Mouse (Mus musculus): ENCODE results near the gene Tle3.

The Tle3 gene

DNA sequence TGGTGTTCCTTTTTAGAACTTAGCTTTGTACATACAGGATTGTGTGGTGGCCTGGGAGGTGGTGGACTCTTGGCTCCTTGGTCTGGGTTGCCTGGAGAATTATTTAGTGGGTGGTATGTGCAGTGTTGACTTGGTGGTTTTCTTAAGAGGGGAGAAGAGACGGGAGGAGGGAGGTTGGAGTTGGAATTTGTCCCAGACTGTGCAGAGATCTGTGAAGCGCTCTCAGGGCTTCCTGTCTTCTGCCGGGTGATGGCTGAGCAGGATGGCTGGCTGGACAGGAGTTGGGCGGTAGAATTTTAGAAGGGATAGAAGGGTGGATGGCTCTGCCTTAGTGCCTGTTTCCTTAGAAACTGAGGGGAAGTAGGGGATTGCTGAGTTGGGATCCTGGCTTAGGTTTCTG is 25.0 kb downstream of the Tle3 start:
- DNase-seq (ENCODE audit: low spot score): no peak

GRCm38 (mm10) chr9:61398160-61398559 is 26.0 kb downstream of the Tle3 start:
- DNase-seq (ENCODE audit: low spot score): no peak

DNA sequence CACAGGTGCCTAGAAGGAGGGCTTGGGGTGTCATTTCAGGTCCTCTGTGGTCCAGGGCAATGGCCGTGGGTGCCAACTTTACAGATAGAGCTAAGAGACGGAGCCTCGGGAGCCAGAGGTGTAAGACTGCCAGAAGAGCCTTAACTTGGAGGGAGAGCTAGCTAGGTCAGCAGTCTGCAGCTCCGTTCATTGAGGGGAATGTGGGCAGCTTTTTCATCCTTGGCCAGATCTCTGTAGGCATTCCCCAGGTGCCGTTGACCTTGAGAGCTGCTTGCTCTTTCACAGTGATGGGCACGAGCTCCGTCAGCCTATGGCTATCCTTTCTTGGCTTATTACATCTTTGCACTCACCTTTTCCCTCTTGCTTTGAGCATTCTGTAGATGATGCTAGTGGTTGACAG is 28.0 kb downstream of the Tle3 start:
- no peak for DNase-seq (ENCODE audit: low spot score)

- no peak for DNase-seq (ENCODE audit: low spot score)
Observed at GRCm38 (mm10) chr9:61401664-61402063, 29.5 kb downstream of the Tle3 start.

DNA sequence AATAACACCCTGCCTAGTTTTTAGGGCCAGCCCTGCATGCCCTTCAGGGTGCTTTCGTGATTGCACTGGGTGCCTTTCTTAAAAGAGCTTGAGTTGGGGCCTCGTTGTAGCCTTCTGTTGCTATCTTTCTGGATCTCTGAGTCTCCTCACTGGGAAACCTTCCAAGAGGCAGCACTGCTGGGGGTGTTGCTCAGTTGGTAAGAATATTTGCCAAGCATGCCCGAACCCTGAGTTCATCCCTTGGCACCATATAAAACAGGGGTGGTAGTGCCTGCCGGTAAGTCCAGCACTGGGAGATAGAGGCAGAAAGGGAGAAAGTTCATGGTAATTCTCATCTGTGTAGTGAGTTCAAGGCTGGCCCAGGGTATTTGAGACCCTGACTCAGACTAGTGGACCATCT is 30.1 kb downstream of the Tle3 start:
- DNase-seq (ENCODE audit: low spot score): no peak

- DNase-seq (ENCODE audit: low spot score): no peak
Observed at GRCm38 (mm10) chr9:61402716-61403115, 30.6 kb downstream of the Tle3 start.

DNA sequence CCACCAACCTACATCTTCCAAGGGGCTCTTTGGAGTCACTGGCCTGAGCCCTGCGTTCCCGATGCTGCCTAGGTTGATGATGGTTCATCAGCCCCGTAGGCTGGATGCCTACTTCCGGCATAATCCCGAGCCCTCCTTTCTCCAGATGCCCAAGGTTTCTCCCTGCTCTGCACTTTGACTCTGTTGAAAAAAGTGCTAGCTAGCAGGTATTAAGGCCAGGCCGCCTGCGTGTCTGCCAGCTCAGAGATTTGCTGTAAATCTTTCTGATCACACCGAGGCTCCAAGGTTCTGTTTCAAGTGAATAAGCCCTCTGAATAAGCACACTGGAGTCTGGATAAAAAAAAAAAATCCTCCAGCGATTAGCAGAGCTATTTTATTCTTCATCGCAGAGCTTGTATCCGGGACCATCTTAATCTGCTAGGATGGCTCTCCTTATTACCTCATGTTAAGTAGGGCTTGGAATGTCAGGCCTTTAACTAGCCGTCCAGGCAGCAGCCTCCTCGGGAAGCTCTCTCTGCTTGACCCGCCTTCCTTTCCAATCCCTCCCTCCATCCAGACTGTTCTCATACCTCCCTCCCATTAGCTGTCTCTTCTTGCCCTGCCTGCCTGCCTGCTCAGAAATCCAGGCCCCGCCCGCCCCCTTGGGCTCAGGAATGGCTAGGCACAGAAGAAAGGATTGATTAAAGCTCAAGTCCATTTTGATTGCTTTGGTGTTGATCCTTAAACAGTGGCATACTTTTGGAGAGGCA is 31.9 kb downstream of the Tle3 start:
- no peak for DNase-seq (ENCODE audit: low spot score)

GRCm38 (mm10) chr9:61404615-61404980 is 32.4 kb downstream of the Tle3 start:
- DNase-seq (ENCODE audit: low spot score): no peak

GRCm38 (mm10) chr9:61404998-61405621 is 32.9 kb downstream of the Tle3 start:
- DNase-seq (ENCODE audit: low spot score): peak; percentile 76

DNA sequence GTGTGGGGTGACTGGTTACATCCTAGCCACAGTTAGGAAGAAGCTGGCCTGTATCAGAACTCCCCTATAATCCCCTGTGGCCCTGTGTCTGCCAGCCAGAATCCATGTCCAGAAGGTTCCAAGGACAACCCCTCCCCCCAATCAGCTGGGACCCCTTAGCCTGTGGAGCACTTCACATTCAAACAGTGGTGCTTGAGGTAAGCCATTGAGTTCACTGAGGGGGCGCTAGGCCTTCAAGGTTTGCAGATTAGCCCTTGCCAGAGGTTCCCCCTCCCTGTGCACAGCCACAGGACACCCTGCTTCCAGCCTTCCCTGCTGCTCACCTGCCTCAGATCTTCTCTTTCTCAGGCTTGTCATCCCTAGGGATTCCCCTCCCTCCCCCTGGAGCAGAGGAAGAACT is 34.2 kb downstream of the Tle3 start:
- no peak for DNase-seq (ENCODE audit: low spot score)

DNA sequence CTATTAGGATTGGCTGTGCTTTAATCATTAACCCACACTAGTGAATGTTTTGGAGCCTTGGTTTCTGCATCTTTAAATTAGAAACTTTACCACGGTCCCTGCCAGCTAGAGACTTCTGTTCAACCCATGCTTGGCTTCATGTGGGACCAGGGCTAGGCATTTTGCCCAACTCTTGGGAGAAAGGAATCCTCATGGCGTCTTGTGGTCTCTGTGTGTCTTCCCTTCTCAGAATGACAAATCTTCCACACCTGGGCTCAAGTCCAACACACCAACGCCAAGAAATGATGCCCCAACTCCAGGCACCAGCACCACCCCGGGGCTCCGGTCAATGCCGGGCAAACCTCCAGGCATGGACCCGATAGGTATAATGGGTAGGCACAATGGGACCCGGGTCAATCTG is 36.9 kb downstream of the Tle3 start:
- DNase-seq (ENCODE audit: low spot score): no peak

DNA sequence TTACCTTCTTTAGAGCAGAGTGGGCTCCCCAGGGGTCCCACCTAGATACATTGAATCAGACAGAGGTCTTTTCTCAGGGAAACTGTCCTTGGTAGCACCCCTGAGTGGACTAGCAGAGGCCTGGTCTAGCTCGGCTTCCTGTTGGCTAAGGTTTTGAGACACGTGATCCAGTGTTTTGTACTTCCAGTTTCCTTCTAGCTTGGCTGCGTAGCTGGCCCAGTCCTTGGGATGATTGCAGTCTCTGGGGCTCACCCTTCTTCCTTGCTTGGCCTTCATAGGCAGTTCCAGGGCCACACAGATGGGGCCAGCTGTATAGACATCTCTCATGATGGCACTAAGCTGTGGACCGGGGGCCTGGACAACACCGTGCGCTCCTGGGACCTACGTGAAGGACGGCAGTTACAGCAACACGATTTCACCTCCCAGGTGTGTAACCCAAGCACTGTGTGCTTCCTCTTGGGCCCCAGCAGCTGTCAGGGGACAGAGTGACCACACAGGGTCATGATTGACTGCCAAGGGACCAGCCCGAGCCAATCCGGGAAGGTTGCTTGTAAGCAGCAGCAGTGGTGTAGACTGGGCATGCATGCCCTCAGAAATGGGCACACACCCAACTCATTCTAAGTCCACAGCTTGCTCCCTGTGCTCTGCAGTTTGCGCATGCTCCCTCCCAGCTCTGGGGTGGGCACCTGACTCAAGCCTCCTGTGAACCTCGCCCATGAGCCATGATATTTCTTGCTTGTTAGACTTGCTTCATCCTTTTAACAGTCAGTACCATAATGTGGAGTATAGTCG is 41.7 kb downstream of the Tle3 start:
- no peak for DNase-seq (ENCODE audit: low spot score)

GRCm38 (mm10) chr9:61416571-61416970 is 44.4 kb downstream of the Tle3 start:
- DNase-seq (ENCODE audit: low spot score): no peak

GRCm38 (mm10) chr9:61421626-61422025 is 49.5 kb downstream of the Tle3 start:
- DNase-seq (ENCODE audit: low spot score): no peak

- no peak for DNase-seq (ENCODE audit: low spot score)
Observed at GRCm38 (mm10) chr9:61424245-61424644, 52.1 kb downstream of the Tle3 start.

DNA sequence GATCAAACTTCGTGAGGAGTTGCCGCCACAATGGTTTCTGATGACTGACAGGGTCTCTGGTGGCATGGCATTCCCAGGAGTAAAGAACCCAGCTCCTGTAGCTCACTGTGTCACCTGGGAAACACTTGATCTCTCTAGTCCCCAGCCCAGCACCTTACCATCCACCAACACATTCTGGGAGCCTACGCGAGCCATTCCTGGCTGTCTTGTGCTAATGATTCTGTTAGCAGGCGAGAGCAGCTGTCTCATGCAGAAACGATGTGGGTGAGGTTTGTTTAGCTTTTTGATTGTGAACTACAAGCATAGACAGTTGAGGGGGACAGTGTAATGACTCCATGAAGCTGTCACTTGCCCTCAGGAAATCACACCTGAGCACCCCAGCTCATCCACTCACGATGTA is 54.3 kb downstream of the Tle3 start:
- no peak for DNase-seq (ENCODE audit: low spot score)

DNA sequence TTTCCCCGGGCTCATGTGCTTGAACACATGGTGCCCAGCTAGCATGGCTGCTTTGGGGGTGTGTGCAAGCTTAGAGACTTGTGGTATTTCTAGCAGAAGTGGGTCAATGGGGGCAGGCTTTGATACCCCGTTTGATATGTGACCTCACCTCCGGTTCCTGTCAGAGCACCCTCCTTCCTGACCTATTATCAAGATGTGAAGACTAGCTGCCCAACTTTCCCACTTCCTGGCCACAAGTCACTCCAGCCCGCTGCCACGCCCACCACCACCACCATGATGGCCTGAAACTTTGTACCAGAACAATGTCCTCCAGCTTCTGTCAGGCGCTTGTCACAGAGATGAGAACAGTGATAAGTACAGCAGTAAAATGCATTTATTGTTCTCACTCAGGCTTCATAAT is 54.9 kb downstream of the Tle3 start:
- no peak for DNase-seq (ENCODE audit: low spot score)

DNA sequence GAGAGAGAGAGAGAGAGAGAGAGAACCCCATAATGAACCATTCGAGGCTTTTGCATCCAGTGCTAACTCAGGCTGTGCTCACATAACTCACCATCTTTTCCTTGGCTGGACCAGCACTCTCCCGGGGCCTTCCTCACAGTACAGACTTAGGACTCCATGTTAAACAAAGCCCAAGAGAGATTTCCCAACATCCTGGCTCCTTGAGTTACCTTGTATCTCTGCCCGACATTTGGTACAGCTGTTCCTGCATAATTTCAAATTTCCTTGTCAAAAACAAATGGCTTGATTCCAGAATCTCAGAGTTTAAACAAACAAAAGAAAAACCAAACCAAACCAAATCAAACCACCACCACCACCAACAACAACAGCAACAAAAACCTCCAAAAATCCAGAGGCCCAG is 55.7 kb downstream of the Tle3 start:
- no peak for DNase-seq (ENCODE audit: low spot score)

GRCm38 (mm10) chr9:61431830-61432229 is 59.7 kb downstream of the Tle3 start:
- DNase-seq (ENCODE audit: low spot score): no peak

DNA sequence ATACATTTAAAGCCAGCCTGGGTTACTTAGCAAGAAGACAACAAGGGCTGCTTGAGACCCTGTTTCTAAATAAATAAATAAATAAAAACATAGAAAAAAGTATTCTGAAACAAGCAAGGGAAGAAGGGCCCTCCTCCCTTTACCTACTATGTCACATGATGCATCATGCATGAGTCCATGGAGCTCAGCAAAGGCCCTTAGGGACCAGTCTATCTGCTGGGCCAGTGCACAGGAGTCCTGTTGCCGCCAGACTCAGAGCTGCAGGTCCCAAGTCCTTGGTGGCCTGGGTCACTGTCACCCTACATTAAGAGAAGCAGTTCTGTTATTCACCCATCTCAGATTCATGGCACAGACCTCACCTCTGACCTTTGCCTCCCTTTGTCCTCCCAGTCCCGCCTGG is 61.0 kb downstream of the Tle3 start:
- DNase-seq (ENCODE audit: low spot score): no peak

- no peak for DNase-seq (ENCODE audit: low spot score)
Observed at GRCm38 (mm10) chr9:61434062-61434461, 61.9 kb downstream of the Tle3 start.

GRCm38 (mm10) chr9:61435191-61435989 is 63.2 kb downstream of the Tle3 start:
- no peak for DNase-seq (ENCODE audit: low spot score)
